Mouse (Mus musculus): Measurements from ENCODE around the gene Mbnl1.

- TF ChIP-seq CTCF (conservative IDR thresholded peaks at IDR 0.05; ENCODE audit: insufficient read depth, insufficient read length, low read depth, low read length) (no peak), POLR2A (IDR thresholded peaks at IDR 0.05; ENCODE audit: low read depth, low read length) (no peak)
Measured at GRCm38 (mm10) chr3:60541121-60541520, 68.5 kb downstream of the Mbnl1 start.
